Comparison of ENCODE assay signal across 10 mouse cellular contexts in the genomic region with DNA sequence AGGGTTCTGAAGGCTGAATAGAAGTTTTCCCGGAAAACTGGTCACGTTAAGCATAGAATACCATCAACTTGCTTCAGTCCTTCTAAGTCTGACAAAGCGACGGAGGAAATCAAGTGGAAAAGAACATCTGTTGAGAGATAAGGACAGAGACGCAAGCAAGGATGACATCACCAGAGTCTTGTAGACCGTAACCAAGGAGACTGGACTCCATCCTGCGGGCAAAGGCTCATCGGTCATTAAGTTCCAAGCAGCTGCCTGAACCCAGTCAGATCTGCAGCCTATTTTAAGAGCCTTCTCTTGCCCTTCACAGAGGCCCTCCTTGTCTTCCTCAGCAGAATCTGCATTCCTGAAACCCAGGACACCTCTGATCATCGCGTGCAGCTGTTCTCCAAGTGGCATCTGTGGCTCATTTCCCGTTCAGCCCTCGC.
A peak's percentile ranks its signal among the peaks of the same experiment; 100 is the strongest.
DNase-seq lines count a peak whose midpoint lies in the region; ATAC-seq lines count a peak whose summit lies in the region.
"Had no signal": no experiment of that assay in that cellular context is flagged by ENCODE, and none has a peak within 500 bp of the region (broad histone marks: within the 10 kb centered on the region; RNA-seq: fewer than 3 reads in every experiment).

No protein-coding gene starts in this region.

- no peak for ATAC-seq in hindbrain, embryonic 13.5 days (ENCODE audit: low FRiP score)
- no peak for ATAC-seq in hindbrain, embryonic 11.5 days (ENCODE audit: low FRiP score)
- ATAC-seq in liver, embryonic 15.5 days (ENCODE audit: insufficient read depth), result peak; percentile 26; the same call in 1 of the 2 replicates

- no peak overlapping the region for H3K4me2 ChIP-seq in hindbrain, embryonic 13.5 days
- no peak overlapping the region for H3K4me2 ChIP-seq in hindbrain, embryonic 11.5 days (replicated peaks; ENCODE audit: low read depth, low read length)
- H3K4me2 ChIP-seq in liver, embryonic 15.5 days, result no peak overlapping the region
- H3K4me2 ChIP-seq: stomach, embryonic 15.5 days had no signal

- no peaks in the 10 kb centered on the region for H3K27me3 ChIP-seq in hindbrain, embryonic 13.5 days
- H3K27me3 ChIP-seq in hindbrain, embryonic 11.5 days (ENCODE audit: control insufficient read depth, insufficient read depth, low read length), result no peaks in the 10 kb centered on the region
- no peaks in the 10 kb centered on the region for H3K27me3 ChIP-seq in liver, embryonic 15.5 days
- H3K27me3 ChIP-seq: stomach, embryonic 15.5 days had no signal

- H3K36me3 ChIP-seq in hindbrain, embryonic 13.5 days, result peaks cover 11% of the 10 kb centered on the region
- no peaks in the 10 kb centered on the region for H3K36me3 ChIP-seq in hindbrain, embryonic 11.5 days (ENCODE audit: control insufficient read depth, insufficient read depth, low read length)
- no peaks in the 10 kb centered on the region for H3K36me3 ChIP-seq in liver, embryonic 15.5 days (replicated peaks)
- H3K36me3 ChIP-seq: stomach, embryonic 15.5 days had no signal

- no peak overlapping the region for H3K9ac ChIP-seq in hindbrain, embryonic 13.5 days
- H3K9ac ChIP-seq in hindbrain, embryonic 11.5 days (ENCODE audit: low read depth, low read length), result no peak overlapping the region
- H3K9ac ChIP-seq in liver, embryonic 15.5 days, result no peak overlapping the region
- H3K9ac ChIP-seq: stomach, embryonic 15.5 days had no signal

- peaks cover 86% of the 10 kb centered on the region for H3K4me1 ChIP-seq in hindbrain, embryonic 13.5 days (replicated peaks)
- H3K4me1 ChIP-seq in hindbrain, embryonic 11.5 days (replicated peaks; ENCODE audit: control insufficient read depth, insufficient read depth, low read length), result peaks cover 14% of the 10 kb centered on the region; the same call in 1 of the 2 replicates
- H3K4me1 ChIP-seq in liver, embryonic 15.5 days (replicated peaks), result peaks cover 87% of the 10 kb centered on the region

- H3K9me3 ChIP-seq in hindbrain, embryonic 13.5 days, result no peaks in the 10 kb centered on the region
- H3K9me3 ChIP-seq in hindbrain, embryonic 11.5 days (ENCODE audit: control insufficient read depth, low read length), result no peaks in the 10 kb centered on the region
- H3K9me3 ChIP-seq in liver, embryonic 15.5 days (replicated peaks), result no peaks in the 10 kb centered on the region
- H3K9me3 ChIP-seq: stomach, embryonic 15.5 days had no signal

- WGBS in hindbrain, embryonic 13.5 days, result 53% methylated on average over 12 of the region's 12 CpGs
- WGBS in hindbrain, embryonic 11.5 days, result 57% methylated on average over 12 of the region's 12 CpGs
- WGBS in liver, embryonic 15.5 days (ENCODE audit: insufficient replicate concordance), result 26% methylated on average over 12 of the region's 12 CpGs

- no peak overlapping the region for H3K4me3 ChIP-seq in hindbrain, embryonic 13.5 days
- H3K4me3 ChIP-seq in hindbrain, embryonic 11.5 days (ENCODE audit: low read depth, low read length), result no peak overlapping the region
- H3K4me3 ChIP-seq in liver, embryonic 15.5 days (replicated peaks), result no peak overlapping the region
- H3K4me3 ChIP-seq: erythroblast, embryonic 14.5 days; stomach, embryonic 15.5 days had no signal

- DNase-seq in hindbrain, embryonic 11.5 days (ENCODE audit: low spot score), result no peak
- DNase-seq in MN1 (ENCODE audit: low spot score), result peak; percentile 87
- peak; percentile 70 for DNase-seq in heart, adult 8-10 months (ENCODE audit: low spot score)
- DNase-seq in right cerebral cortex, postnatal 4 days, result no peak
- no peak for DNase-seq in layer of hippocampus, adult 11-12 months (ENCODE audit: low spot score)
- DNase-seq in layer of hippocampus, postnatal 36 days, result no peak

- H3K27ac ChIP-seq in hindbrain, embryonic 13.5 days, result peak overlapping the region; percentile 67
- H3K27ac ChIP-seq in hindbrain, embryonic 11.5 days (ENCODE audit: low read depth, low read length), result no peak overlapping the region
- H3K27ac ChIP-seq in liver, embryonic 15.5 days (replicated peaks), result no peak overlapping the region
- H3K27ac ChIP-seq: stomach, embryonic 15.5 days had no signal

Comparison
In these comparisons a context has a peak if more than half of its experiments do, and no peak if none do; other contexts are left out.
1. DNase-seq: peak in MN1 (single experiment) and heart, adult 8-10 months (single experiment); none in hindbrain, embryonic 11.5 days (single experiment), right cerebral cortex, postnatal 4 days (single experiment), layer of hippocampus, adult 11-12 months (single experiment) and layer of hippocampus, postnatal 36 days (0 of 2).